Mouse (Mus musculus) spleen, embryonic (tissue): ENCODE measurements at regions not wholly inside any gene's neighbourhood (a gene's known extent, or its start where the extent isn't known, plus 50 kb on each side); places are given as distances from the start of the nearest gene placed in this dataset.

ENCODE experiments used
- CTCF ChIA-PET: fragments of 350-600 bp; sonication (Branson Sonifier 250); formaldehyde crosslinking; loops from one replicate; lab custom pipeline; 2022; lab: Charles Lee

DNA sequence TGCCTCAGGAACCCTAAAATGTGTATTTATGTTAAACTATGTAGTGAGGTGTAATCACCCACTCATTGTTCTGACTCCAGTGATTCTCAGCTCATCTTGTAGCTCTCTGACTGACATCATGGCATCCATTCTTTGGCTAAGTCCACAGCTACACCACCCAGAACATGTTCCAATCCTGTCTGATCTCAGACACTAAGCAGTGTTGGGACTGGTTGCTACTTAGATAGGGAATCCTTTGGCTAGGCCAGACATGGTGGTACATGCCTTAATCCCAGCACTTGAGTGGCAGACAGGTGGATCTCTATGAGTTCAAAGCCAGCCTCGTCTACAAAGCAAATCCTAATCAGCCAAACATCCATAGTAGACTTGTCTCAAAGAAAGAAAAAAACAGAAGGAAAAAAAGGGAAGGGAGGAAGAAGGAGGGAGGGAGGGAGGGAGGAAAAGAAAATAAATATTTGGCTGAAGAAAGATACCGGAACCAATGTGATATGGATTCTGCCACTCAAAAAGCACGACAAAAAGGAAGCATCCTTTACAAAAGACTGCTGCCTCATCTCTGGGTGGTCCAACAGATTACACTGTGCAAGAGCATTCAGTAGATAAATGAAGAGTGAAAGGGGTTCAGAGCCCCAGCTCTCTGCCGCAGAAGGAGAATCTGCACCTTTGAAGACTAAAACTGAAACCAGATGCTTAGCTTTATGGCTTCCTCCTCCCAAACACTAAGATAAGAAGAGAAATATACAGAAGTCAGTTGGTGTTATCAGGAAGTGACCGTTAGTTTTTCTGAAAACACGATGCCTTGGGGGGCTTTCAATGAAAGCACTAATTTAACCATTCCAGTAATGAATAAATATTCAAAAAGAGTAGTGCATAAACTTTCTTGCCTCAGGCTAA is 51.5 kb upstream of the Med13 start:
- CTCF ChIA-PET: interaction anchor here (0.5 to 1.2 kb wide), 3 partner anchors 13 to 70 kb away, joined by 4 to 7 read pairs (median 6); no protein-coding TSS in a partner anchor

DNA sequence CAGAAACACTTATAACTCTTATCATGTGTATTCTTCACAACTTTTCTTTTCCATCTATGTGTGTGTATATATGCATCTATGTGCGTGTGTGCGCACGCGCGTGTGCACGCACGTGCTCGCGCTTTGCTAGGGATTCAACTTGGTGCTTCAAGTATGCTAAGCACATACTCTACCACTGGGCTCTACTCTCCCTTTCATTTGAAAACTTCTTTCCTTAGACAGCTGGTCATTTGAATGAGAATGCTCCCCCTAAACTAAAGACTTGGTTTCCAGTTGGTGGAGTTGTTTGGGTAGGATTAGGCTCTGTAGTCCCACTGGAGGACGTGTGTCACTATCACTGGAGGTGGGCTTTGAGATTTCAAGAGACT is 52.2 kb upstream of the Med13 start:
- CTCF ChIA-PET: interaction anchor here (1.2 kb wide), 1 partner anchor 13 kb away, joined by 6 read pairs; no protein-coding TSS in a partner anchor

DNA sequence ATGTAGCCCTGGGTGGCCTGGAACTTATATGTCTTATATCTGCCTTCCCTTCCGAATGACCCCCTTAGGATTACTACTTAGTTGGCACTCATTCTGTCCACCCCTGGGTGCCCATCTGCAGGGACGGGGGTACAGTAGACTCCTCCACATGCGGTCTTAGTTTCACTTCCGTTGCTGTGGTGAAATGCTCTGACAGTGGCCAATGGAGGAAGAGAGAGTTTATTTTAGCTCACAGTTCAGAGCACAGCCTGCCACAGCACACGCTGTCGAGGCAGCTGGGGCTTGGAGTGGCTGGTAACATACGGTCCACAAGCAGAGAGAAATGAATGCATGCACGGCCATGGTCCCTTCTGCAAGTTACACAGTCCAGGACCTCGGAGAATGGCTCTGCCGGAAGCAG is 53.1 kb upstream of the Med13 start:
- CTCF ChIA-PET: no interaction called here

DNA sequence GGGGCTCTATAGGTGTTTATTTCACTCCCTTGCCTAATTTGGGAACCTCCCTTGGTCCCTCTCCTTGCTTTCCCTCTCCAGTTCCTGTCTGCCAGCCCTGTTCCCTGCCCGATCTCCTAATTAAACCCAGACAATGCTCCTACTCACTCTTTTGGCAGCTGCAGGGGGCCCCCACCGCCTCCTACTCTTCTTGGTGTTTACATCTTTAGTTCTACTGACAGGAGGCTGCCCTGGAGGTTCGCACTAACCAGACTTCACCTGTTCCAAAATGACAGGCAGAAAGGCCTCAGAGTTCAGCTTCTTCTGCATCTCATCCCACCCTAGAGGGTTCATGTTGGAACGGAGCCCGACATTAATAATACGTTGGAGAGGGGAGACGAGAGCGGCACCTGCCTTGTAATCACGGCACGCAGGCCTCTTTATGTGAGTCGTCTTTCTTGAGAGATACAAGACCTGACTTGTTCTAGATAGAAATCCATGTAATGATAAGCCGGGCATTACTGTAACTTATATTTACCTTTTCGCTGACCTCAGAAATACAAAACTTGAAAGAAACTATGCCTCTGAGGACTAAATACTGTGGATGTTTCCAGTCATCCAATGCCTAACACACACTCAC is 55.5 kb upstream of the Med13 start:
- CTCF ChIA-PET: no interaction called here

DNA sequence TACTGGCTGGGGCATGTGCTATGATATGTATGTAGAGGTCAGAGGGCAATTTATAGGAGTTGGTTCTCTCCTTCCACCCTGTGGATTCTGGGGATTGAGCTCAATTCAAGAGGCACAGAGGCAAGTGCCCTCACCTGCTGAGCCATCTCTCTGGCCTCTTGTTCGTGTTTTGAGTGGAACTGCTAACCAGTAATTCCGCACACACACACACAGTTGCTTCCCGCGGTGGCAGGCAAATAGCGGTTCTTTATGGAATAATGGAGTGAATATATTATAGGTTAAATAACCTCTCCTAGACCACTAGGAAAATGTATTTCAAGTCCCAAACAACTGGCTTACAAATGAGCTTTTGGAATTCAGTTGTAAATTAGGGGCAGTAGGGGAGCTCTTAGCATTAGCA is 59.1 kb upstream of the Med13 start:
- CTCF ChIA-PET: interaction anchor here (0.6 kb wide), 1 partner anchor 26 kb away, joined by 3 read pairs; no protein-coding TSS in a partner anchor

DNA sequence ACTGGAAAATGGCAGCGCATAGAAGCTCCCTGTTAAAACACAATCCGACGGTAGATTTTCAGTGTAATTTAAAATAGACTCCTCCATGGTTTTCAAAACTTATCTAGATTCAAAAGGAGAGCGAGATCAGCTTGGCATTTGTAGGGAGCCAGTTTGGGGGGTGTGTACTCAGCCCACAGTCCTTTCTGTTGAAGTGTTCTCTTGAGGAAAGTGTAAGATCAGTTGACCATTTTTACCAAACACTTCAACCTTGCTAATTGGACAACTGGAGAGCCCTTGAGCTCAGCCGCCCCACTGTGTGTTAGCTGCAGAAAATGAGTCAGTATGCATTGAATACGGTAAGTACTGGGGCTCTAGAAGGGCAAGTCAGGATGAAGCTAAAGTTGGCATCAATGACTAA is 59.8 kb upstream of the Med13 start:
- CTCF ChIA-PET: no interaction called here

DNA sequence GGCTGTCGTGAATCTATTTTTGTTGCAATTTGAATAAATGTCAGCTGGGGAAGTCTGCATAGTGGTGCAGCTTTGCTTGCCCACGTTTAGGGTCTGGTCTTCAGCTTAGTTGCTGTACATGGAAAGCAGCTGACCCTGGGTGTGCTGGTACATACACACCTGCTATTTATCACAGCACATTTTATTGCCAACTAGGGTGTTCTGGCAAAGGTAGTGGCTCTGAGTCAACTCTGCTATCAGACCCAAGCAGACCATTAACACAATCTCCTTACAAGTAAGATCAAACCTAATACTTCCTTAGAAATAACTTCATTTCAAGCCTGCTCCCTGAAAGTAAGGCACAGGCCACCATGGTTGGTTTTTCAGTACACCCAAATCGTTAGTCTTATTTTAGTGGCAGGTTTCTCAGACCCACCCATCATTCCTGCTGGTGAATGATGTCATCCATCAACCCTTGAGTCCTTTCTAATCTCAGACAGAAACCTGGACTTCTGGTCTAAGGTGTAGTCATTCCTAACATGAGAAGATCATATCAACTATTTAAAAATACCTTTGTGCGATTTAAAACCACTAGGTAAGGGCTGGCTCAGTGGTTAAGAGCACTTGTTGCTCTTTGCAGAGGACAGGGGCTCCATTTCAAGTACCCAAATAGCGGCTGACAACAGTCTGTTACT is 62.5 kb upstream of the Med13 start:
- CTCF ChIA-PET: no interaction called here

DNA sequence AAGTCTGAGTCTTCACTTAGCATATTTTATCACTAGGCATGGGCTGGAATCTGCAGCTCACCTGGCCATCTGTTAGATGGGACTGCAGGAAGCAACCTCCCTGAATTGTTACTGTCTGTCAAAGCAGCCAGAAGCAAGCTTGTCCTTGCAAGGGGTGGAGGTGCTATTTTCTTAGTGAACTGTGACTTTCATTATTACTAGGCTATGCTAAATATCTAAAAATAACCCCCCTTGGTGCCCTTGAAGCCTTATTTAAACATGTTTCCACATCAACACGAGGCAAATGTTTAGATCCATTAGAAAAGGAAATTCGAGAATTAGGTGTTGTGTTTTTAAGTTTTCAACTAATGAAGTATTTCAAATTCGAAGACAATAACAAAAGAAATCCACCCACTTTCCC is 55.5 kb upstream of the Rnft1 start:
- CTCF ChIA-PET: interaction anchor here (0.5 kb wide), 1 partner anchor 71 kb away, joined by 7 read pairs; no protein-coding TSS in a partner anchor

DNA sequence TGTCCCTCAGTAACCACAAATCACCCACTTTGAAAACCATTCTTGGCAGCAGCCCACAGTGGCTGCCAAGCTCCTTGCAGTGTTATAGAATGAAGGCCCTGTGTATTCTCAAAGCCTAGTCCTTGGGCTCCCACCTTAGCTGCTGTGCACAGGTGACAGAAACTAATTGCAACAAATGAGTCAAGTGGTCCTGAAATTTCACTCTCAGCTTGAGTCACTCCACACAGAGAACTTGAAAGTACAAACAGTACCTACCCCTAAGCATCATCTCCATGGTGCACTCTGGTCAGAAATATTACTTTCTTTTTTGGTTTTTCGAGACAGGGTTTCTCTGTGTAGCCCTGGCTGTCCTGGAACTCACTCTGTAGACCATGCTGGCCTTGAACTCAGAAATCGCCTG is 54.2 kb upstream of the Rnft1 start:
- CTCF ChIA-PET: no interaction called here

DNA sequence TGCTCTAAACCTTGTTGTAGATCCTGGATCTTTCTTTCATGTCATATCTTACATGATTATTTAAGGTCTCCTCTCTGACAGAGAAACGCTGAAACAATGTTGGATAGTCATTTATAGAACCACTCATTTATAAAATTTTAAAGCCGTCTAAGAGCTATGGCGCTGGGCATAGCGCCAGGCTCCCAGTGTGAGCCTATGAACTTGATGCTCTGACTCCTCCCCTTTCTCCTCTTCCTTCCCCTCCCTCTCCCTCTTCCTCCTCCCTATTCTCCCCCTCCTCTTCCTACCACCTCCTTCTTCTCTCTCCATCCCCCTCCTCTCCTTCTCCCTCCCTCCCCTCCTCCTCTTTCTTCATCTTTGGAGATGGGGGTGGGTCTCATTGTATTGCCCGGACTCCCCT is 52.9 kb upstream of the Rnft1 start:
- CTCF ChIA-PET: no interaction called here

DNA sequence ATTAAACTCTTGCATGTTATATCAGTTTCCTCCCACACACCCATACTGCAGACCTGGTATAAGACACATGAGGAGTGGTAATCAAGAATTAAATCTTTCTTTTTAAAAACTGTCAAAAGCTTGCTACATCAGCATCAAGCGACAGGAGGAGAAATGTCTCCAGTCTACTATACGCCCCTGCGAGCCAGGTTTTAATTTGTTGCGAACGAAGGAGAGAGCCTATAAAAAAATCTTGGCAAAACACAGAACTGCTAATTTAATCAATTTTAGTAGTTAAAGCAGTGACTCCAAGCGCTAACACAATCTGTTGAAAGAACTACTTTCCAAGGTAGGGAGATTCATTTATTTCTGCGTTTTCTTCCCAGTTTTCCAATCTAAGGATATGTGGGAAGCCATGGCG is 50.4 kb upstream of the Rnft1 start:
- CTCF ChIA-PET: no interaction called here
